Mouse (Mus musculus) spleen, adult 18-20 months (tissue): Measurements from ENCODE around the gene Rab23.
A peak's percentile ranks its signal among the peaks of the same experiment; 100 is the strongest.

ENCODE experiments used
- DNase-seq, 2 experiments: peaks; one replicate each; pipeline ENCODE4 v3.0.0; 2022; ENCODE audit warnings: mixed read lengths in 2 of 2

The Rab23 gene

DNA sequence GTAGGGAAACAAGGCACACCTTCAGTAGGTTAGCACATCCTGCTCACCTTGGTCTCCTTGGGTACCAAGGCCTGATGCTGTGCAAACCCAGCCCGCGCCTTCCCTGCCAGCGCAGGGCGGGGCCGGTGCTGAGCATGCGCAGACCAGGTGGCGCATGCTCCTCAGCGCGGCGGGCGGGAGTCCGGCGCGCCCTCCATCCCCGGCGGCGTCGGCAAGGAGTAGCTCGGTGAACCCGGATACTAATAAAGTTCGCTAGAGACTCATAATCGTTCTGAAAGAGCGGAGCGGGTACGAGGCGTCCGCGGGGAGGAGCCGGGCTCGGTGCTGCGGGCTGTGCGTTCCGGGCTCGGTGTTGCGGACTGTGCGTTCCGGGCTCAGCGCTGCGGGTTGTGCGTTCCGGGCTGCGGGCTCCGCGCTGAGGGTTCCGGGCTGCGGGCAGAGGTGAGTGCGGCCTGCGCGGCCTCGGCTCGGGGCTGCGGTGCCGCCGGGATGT, at the start of gene Rab23:
Gene Rab23 (plus strand): TSS at position 155 of the 493 bp plus-strand sequence.
- DNase-seq = peak; percentile 58 to 76

GRCm38 (mm10) chr1:33670164-33670616, 49.5 kb upstream of the Rab23 start:
- peak; percentile 25 to 57 for DNase-seq

DNA sequence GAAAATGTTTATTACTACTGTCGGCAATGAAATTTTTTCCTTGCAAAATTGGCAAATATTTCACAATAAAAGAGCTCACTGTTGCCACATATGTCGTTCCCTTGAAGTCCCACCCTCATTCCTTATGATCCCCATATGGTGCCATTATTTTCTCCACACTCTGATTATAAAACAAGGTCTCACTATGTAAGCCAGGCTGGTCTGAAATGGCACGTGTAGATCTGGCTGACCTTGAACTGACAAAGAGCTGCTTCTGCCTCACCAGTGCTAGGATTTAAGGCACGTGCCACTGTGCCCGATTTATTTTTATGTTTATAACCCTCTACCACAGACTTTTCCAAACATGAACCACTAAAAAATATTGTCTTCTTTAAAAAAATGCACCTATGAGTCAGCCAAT, 48.2 kb upstream of the Rab23 start:
- no peak for DNase-seq

- no peak for DNase-seq
Measured at GRCm38 (mm10) chr1:33672083-33672482, 47.6 kb upstream of the Rab23 start.

DNA sequence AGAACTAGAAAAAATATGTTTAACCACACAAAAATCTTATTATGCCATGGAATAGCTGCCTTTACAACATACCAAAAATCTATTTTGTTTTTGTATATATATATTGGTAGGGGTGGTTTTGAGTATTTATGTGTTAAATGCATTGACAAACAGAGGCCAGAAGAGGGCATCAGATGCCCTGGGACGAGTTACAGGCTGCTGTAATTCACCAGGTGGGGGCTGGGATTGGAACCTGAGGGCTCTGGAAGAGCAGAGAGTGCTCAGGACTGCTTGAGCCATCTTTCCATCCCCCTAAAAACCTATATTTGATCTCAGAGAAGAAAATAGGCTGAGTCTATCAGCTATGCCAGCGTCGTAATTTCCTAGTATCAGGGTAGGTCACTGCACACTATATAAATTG, 47.2 kb upstream of the Rab23 start:
- no peak for DNase-seq

GRCm38 (mm10) chr1:33673158-33673960, 46.3 kb upstream of the Rab23 start:
- DNase-seq = no peak

- no peak for DNase-seq
Measured at GRCm38 (mm10) chr1:33680435-33680834, 39.3 kb upstream of the Rab23 start.

DNA sequence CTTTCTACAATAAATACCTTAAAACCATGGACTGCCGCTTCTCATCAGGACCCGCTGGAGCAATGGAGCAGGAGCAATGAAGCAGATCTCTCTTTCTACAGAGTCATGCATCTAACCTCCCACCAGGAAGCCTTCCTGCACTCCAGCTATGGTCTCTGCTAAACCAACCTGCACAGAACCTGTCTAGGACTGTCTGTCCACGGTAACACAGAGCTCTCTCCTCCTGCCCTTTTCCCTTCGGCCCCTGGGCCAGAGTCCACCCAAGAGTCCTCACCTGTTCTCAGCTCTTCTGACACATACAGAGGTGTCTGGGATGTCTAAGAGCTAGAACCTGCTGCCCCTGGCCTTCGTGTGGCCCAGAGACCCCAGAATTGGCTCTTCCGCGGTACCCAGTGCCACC, 38.8 kb upstream of the Rab23 start:
- DNase-seq = no peak

DNA sequence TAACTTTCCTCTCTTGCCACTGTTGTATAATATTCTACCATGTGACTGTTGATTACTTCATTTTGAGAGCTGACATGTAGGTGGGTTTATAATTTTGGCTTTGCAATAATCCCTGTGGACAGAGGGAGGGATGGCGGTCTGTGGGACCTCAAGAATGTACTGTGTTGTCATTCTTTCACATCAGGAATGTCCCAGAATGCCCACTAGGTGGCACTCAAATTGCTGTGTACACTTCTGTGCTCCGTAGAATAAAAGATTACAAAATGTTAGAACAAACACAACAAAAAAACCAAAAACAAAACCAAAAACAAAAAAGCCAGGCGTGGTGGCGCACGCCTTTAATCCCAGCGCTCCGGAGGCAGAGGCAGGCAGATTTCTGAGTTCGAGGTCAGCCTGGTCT, 35.2 kb upstream of the Rab23 start:
- peak in 1 of 2 experiments; percentile 18 for DNase-seq

- DNase-seq = no peak
Measured at GRCm38 (mm10) chr1:33688810-33689209, 30.9 kb upstream of the Rab23 start.

GRCm38 (mm10) chr1:33689446-33690086, 30.1 kb upstream of the Rab23 start:
- no peak for DNase-seq

GRCm38 (mm10) chr1:33690087-33690448, 29.6 kb upstream of the Rab23 start:
- DNase-seq = no peak

DNA sequence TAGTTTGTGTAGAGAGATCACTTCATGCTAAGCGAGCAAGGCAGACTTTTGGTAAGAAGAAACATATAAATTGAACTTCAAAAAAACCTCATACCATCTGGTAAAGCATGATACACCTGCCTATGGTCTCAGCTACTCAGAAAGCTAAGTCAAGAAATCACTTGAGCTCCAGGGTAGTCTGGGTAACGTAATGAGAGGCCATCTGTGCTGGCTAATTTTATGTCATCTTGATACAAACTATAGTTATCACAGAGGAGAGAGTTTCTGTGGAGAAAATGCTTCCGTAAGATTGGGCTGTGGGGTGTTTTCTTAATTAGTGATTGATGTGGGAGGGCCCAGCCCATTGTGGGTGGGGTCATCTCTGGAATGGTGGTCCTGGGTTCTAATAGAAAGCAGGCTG, 25.8 kb upstream of the Rab23 start:
- DNase-seq = no peak

GRCm38 (mm10) chr1:33696016-33696415, 23.7 kb upstream of the Rab23 start:
- DNase-seq = no peak

DNA sequence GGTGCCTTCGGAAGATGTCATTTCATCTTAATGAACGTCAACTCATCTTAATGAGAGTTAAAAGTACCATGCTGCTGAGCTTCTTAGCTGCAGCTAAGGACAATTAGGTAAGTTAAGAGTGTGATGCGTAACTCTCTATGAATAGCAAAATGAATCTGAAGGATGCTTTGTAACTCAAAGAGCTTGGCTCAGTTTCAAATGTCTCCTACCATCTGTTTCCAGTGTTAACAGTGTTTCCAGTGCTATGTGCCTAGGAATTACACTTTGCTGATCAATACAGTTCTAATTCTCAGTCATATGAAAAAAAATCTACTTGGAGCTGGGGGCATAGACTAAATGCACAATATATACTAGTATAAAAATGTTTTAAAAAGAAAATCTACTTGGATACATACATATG, 18.4 kb upstream of the Rab23 start:
- DNase-seq = no peak

DNA sequence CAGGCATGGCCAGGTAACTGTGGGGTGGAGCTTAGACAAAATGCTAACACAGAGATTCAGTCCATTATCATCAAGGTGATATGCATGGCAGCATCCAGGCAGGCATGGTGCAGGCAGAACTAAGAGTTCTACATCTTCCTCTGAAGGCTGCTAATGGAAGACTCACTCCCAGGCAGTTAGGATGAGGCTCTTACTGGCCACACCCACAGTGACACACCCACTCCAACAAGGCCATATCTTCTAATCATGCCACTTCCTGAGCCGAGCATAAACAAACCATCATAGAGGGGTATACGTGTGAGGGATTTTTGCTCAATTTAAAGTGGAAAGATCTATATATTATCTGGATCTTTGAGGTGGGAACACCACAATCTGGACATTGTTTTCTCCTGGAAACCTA, 10.1 kb upstream of the Rab23 start:
- DNase-seq = no peak

GRCm38 (mm10) chr1:33712026-33712425, 7.7 kb upstream of the Rab23 start:
- no peak for DNase-seq

DNA sequence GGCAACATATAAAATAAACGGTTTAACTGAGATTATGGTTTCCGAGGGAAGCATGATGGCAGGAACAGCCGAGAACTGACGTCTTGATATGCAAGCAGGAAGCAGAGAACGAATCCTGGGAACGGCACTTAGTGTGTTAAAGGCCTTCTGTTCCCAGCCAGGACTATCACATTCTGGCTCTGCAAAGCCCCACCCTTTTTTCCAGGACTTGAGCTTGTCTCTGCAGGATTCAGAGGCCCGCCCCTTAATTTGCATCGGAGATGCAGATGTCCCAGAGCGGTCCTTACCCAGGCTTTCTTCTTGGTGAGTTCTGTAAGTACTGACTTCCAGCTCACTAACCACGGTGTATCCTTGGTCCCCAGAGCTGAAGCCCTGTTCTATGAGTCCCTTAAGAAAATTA, 4.9 kb upstream of the Rab23 start:
- DNase-seq = no peak

GRCm38 (mm10) chr1:33717636-33718035, 2.1 kb upstream of the Rab23 start:
- DNase-seq = no peak

- DNase-seq = no peak
Measured at GRCm38 (mm10) chr1:33720231-33720630, 544 bp downstream of the Rab23 start.

- no peak for DNase-seq
Measured at GRCm38 (mm10) chr1:33721020-33721419, 1.3 kb downstream of the Rab23 start.

DNA sequence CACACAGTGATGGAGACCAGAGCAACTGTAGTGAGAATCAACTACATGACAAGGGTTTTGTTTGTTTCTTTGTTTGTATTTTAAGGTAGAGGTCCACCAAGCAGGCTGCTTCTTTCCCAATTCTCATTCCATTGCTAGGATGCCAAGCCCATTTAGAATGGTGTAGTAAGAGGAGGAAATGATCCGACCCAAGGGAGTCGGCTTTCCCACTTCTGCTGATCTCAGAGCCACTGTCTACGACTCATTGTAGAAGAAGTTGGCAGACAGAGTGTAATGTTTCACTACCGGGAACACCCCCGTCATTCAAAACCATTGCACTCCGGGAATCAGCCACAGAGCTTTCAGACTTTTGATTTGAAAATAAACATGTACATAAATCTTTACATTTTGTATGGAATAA, 4.8 kb downstream of the Rab23 start:
- DNase-seq = no peak

DNA sequence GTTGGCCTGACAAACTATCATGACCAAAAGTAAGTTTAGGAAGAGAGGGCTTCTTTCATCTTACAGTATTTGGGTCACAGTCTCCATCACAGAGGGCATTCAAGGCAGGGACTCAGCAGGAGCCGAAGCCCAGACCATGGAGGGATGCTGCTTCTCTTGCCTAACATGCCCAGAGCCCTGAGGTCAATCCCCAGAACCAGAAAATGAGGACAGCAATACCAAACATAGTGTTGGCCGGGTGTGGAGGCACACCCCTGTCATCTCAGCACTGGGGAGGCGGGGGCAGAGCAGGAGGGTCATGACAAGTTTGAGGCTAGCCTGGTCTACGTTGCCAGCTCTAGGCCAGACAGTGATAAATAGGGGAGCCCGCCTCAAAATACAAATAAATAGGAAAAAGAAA, 5.4 kb downstream of the Rab23 start:
- no peak for DNase-seq

DNA sequence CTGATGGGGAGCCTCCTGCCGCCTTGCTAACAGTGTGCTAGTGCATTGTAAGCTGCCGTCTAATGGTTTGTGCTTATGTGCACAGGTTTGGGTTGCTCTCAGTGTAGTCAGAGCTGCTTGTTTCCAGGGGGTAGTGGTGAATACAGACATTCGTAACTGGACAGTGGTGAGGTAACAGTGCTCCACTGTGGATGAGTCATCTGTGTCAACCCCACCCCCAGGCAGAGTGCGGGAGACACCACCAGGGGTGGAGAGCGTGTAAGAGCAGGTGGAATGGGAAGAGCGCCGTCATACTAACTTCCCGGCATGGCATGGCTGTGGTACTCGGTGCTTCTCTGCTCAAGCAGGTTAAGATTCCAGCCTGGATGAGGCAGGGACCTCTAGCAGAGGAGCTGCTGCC, 13.4 kb downstream of the Rab23 start:
- no peak for DNase-seq
